Mouse (Mus musculus) cerebellum, adult 9-11 months (tissue): ENCODE data around the gene Os9.

Experiments
- DNase-seq: peaks from one replicate; pipeline ENCODE4 v3.0.0; 2022

The Os9 gene

DNA sequence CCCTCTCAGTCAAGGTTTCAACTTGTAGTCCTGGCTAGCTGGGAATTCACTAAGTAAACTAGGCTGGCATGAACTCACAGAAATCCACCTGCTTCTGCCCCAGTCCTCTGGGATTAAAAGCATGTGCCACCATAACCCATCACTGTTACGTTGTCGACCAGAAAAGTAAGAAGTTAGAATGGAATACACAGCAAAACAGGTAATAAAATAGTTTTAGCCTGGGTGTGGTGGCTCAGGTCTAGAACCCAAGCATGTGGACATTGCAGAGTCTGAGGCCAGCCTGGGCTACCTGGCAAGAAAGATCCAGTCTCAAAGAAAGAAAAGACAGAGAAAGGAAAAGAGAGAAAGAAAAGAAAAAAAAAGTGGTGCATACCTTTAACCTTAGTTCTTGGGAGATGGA lies 59.4 kb downstream of the Os9 start:
- DNase-seq = no peak

- DNase-seq = peak; percentile 67
Measured at GRCm38 (mm10) chr10:127061085-127061484, 59.8 kb downstream of the Os9 start.

DNA sequence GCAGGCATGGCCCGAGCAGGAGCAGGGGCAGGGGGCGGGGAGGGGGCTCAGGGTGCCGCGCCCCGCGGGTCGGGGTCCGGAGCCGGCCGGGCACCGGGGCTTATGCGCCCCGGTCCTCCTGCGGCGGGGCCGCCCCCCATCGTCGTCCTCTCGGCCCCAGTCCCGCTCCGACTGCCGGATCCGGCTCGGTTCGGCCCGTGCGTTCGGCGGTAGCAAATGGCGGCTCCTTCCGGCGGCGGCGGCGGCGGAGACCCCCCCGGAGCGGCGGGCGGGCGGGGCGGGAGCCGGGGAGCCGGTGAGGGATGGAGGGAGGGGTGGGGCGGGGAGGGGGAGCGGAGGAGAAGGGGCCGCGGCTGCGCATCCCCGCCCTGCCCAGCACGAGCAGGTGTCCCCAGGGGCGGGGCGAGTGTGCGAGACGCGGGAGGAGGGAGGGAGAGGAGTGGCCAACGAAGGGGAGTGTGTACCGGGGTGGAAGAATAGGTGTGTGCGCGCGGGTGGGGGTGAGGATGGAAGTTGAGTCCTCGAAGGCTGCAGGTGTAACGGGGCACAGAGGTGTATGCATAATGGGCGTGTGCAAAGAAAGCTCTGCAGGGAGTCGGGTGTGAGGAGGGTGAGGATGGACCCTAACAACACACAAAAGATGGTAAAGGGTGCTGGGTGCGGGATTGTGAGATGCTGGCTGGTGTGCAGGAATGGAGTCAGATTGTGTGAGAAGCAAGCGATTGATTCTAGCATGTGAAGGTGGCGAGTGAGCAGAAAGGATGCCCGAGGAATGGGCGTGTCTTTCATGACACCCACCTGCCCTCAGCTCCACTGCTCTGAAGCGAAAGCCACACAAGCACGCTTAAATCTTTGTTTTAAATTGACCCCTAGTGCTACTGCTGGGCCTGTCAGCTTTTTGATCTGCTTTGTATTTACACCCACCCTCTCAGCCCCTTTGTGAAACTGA lies 60.7 kb downstream of the Os9 start, which contains the start of gene March9:
Gene March9, minus strand, starts transcription at position 217 of the 949 bp plus-strand sequence.
- peak; percentile 95 for DNase-seq

DNA sequence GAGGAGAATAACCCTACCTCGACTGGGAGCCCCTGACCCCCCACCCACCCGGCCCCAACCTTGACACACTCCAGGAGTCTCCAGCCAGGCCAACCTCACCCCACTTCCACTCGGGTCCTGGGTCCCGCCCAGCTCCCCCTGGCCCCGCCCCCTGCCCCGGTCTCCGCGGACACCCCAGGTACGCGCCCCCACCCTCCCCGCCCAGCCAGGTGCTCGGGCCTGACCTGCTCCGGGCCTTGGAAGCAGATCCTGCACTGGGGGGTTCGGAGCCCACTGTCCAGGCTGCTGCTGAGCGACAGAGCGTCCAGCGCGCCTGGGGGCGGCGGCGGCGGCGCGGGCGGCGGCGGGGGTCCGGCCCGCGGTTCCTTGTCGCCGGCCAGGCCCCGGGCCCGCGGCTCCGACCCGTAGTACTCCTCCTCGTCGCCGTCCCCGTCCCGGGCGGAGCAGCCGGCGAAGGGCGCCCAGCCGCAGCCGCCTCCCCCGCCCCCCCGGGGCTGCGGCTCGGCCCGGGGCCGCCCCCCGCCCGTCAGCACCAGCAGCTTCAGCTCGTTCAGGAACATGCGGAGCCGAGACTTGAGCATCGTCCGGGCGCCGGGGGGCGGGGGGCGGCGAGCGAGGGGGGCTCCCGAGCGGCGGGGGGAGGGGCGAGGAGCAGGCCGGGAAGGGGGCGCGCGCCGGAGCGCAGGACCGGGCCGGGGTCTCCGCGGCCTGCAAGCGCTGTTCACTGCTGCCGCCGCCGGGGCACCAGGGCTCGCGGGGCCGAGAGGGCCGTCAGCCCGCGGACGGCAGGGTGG lies 61.6 kb downstream of the Os9 start:
- DNase-seq = peak; percentile 63

DNA sequence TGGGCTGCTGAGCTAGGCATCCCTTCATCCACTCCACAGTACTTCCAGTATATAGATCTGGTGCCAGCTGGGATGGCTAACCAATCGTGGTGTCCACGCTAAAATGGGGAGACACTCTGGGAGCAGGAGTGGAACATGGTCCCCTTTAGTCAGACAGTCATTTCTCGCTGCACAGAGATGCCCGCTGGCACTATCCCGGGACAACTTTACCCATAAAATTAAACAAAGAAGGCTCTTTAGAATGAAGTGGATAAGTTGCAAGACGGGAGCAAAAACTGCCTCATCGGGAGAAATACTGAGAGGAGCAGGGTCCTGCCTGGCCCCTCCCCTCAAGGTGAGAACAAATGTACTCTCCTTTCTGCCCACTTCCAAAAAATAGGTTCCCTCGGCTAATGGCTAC lies 62.2 kb downstream of the Os9 start:
- no peak for DNase-seq

DNA sequence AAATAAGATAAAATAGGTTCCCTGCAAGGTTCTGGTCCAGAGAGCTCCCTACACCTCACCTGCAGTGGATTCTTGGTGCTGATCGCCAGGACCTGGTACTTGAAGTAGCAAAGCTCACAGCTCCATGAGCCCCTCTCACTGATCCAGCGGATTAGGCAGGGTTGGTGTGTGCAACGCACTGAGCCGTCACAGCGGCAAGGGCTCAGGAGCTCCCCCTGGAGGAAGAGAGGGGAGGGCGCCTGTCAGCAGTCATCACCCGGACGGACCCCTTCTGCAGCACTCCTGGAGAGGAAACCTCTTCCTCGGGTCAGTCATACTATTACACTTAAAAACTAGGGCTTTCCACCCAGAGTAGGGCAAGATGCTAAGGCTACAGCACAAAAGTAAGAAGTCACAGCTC lies 62.8 kb downstream of the Os9 start:
- peak; percentile 75 for DNase-seq

DNA sequence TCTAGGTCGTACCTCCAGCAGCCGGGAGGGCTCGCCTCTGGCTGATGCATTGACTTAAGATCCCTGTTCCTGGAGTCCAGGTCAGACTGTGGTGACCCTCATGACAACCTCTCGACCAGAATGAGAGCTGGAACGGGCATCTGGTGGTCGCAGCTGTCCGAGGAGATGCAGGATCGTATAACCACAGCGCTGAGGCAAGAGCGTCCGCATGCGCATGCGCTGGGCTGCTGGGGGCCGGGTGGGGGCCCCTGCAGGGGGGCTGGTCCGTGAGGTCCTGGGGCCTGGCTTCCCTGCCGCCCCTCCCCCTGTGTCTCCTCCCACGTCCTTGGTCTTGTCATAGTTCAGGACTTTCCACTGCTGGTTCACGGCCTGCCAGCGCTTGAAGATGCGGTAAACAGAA lies 64.4 kb downstream of the Os9 start:
- peak; percentile 63 for DNase-seq

DNA sequence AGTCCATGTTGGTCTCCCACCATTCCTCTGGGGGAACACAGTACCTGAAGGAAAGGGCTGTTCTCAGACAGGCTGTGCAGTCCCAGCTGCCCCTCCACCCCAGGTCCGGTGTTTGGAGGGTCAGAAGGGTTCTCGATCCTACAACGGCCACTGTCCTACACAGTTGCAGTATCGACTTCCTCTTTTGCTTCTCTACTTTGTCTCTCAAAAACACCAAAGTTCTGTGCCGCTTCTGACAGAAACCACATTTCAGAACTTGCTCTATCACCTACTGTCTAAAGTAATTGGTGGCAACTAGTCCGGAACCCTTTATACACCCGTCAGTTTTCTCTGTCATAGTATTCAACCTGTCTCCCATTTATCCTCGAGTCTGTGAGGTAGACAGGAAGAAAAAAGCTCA lies 65.5 kb downstream of the Os9 start:
- DNase-seq = no peak

DNA sequence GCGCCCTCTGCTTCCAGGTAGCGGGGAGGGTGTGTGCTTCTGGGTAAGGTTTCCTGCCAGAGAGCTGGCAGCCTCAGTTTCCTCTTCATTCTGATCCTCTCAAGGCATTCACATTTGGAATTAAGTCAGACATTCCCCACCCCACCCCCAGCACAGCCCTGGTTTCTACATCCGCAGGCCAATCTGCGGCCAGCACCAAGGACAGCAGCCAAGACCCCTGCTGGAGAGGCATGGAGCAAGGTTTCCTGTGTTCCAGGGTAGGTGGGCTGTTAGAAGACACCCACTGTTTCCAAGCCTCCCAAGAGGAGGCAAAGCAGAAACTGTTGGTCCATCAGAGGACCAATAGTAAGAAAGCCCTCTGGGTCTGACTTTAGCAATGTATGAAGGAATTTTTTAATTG lies 66.3 kb downstream of the Os9 start:
- DNase-seq = no peak

DNA sequence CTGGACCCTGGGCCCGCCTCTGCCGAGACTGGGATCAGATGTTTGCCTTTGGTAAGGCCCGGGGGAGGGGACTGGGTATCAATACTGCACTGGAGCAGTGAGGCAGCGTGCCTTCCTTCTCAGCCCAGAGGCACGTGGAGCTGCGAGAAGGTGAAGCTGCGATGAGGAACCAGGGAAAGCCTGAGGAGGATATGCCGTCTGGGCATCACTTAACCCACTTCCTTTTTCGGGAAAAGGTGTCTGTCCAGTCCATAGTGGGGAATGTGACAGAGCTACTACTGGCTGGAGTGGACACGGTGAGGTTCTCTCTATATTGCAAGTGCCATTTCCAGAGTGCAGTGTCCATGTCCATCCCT lies 70.8 kb downstream of the Os9 start:
- no peak for DNase-seq

GRCm38 (mm10) chr10:127049395-127050118 lies 71.4 kb downstream of the Os9 start:
- no peak for DNase-seq

DNA sequence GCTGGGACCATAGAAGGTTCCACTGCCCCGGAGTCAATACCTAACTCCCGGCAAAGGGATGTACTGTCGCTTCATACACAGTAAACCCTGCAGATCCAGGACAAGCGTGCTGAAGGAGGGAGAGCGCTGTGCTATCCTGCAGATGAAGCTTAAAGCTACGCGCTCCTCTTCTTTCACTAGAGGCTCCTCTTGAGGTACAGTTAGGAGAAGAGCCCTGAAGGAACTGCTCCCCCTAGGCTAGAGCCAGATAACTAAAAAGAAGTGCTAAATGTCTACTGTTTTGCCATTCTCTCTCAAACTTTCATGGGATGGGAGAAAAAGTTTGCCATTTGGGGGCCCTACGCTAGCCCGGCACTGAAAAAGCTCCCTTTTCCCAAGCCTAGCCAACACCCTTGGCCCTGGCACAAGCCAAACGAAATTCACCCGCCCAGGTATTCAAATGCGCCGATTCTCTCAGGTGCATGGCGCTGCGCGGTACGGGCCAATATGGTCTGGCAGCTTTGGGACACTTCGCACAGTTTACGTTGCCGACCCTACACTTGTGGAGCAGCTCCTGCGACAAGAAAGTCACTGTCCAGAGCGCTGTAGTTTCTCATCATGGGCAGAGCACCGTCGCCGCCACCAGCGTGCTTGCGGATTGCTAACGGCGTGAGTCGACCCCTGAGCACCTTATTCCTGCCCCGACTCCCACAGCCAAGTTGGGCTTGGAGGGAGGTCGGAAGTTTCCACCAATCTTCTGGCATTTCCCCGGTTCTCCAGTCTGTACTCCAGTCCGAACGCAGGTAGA lies 72.1 kb downstream of the Os9 start:
- no peak for DNase-seq

- no peak for DNase-seq
Measured at GRCm38 (mm10) chr10:127047954-127048353, 73.0 kb downstream of the Os9 start, which contains the start of gene Cyp27b1. Gene Cyp27b1, plus strand, starts transcription at chr10:127048250.
